Mouse (Mus musculus) G1E-ER4 (cell line): ENCODE results near the gene Ucp3. TPM values are rescaled to one million over a fixed set of nuclear protein-coding genes. Genes with fewer than 3 reads are reported as not detected.

Experiments
- GATA1 ChIP-seq: IDR thresholded peaks from one replicate; pipeline ENCODE4 v1.8.0; 2012; ENCODE audit warnings: low read length, inconsistent platforms
- polyA plus RNA-seq: library from polyadenylated mRNA; stranded (reverse); fragments of >175 nt; gene quantifications from 2 replicates; pipeline ENCODE4 v1.2.3, GENCODE M21; 2012

The Ucp3 gene
- 0.04 TPM in 1 of 2 replicates, not detected in the other for polyA plus RNA-seq

GRCm38 (mm10) chr7:100472777-100473176 is at the start of gene Ucp3:
TSS of gene Ucp3 (plus strand) at chr7:100472990.
- no peak for TF ChIP-seq GATA1

GRCm38 (mm10) chr7:100425795-100426194 is 47.0 kb upstream of the Ucp3 start:
- no peak for TF ChIP-seq GATA1

- no peak for TF ChIP-seq GATA1
Observed at GRCm38 (mm10) chr7:100429102-100429501, 43.7 kb upstream of the Ucp3 start.

- TF ChIP-seq GATA1: no peak
Observed at GRCm38 (mm10) chr7:100429911-100430310, 42.9 kb upstream of the Ucp3 start.

GRCm38 (mm10) chr7:100431103-100431502 is 41.7 kb upstream of the Ucp3 start:
- no peak for TF ChIP-seq GATA1

GRCm38 (mm10) chr7:100433295-100433694 is 39.5 kb upstream of the Ucp3 start:
- no peak for TF ChIP-seq GATA1

- TF ChIP-seq GATA1: no peak
Observed at GRCm38 (mm10) chr7:100443728-100444127, 29.1 kb upstream of the Ucp3 start.

GRCm38 (mm10) chr7:100446271-100446670 is 26.5 kb upstream of the Ucp3 start:
- no peak for TF ChIP-seq GATA1

GRCm38 (mm10) chr7:100448530-100448929 is 24.3 kb upstream of the Ucp3 start:
- no peak for TF ChIP-seq GATA1

- TF ChIP-seq GATA1: no peak
Observed at GRCm38 (mm10) chr7:100448985-100449384, 23.8 kb upstream of the Ucp3 start.

GRCm38 (mm10) chr7:100458153-100458552 is 14.6 kb upstream of the Ucp3 start:
- no peak for TF ChIP-seq GATA1

- no peak for TF ChIP-seq GATA1
Observed at GRCm38 (mm10) chr7:100459862-100460261, 12.9 kb upstream of the Ucp3 start.

- TF ChIP-seq GATA1: no peak
Observed at GRCm38 (mm10) chr7:100461621-100462151, 11.1 kb upstream of the Ucp3 start.

GRCm38 (mm10) chr7:100463194-100463593 is 9.6 kb upstream of the Ucp3 start:
- no peak for TF ChIP-seq GATA1

- TF ChIP-seq GATA1: no peak
Observed at GRCm38 (mm10) chr7:100463757-100464156, 9.0 kb upstream of the Ucp3 start.

GRCm38 (mm10) chr7:100464248-100464647 is 8.5 kb upstream of the Ucp3 start:
- TF ChIP-seq GATA1: no peak

- no peak for TF ChIP-seq GATA1
Observed at GRCm38 (mm10) chr7:100465248-100465647, 7.5 kb upstream of the Ucp3 start.
